Mouse (Mus musculus) cerebellum, adult 11 months (tissue): ENCODE results near the gene Galnt14.
A peak's percentile ranks its signal among the peaks of the same experiment; 100 is the strongest.

Source experiments
- DNase-seq: peaks from one replicate; pipeline ENCODE4 v3.0.0; 2022

Galnt14 gene

DNA sequence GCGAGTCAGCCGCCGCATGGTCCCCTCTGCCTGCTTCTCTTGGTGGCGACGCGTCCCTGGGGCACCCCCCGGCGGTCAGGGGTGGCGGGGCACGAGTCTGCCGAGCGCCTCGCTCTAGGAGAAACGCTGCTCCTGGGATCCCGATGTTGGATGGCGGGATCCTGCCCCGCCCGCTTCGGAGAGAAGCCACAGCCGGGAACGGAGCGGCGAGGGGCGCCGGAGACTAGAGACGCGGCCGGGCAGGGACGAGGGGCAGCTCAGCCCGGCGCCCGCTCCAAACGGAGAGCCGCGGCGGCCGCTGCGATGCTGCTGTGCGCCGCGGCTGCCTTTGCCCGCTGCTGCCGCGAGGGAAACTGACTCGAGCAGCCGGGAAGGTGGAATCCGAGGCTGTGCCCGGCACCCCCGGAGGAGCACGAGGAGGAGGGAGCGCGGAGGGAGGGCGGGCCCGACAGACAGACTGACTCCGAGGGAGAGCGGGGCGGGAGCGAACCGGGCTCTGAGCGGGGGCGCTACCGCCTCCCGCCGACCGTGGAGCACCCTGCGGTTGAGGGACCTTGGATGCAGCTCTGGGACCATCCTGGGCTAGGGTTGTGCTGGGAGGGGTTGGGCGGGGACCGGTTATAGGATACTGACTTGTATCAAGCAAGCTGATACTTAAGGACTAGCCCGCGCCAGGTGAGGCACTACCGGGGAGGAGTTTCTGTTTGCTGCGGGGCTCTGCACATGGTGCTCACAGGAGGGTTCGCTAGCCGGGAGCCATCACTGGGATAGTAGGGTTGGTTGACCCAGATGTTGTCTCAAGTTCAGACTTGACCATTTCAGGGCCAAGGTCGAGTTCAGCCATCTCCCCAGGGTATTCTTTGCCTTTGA, at the start of gene Galnt14:
Galnt14 (minus strand) TSS at position 412 of the 870 bp plus-strand sequence.
- peak; percentile 22 for DNase-seq

DNA sequence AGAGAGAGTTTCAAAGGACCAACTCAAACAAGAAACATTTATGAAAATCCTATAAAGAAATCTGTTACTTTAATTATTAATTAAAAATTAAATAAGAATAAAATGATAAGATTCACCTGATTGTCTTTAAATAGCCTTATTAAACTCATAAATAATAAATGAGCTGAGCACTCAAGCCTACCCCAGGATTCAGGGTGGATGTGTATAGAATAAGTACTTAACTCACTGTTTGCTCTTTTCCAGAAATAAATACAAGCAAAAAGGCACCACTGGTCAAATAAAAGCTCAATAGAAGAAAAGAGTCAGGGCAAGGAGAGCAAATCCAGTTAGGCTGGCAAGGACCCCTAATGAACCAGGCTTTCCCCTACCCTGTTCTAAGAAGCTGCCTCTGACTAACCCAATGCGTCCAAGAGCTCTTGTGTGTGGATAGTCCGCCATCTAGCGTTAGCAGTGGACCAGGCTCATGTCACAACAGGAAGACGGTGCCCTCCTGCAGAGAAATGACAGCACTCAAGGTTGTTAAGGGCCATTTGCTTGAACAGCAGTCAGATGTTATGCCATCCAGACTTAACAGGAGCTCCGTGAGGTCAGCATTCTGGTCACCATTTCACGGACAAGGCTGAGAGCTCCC, 33.5 kb upstream of the Galnt14 start:
- DNase-seq: peak; percentile 63

DNA sequence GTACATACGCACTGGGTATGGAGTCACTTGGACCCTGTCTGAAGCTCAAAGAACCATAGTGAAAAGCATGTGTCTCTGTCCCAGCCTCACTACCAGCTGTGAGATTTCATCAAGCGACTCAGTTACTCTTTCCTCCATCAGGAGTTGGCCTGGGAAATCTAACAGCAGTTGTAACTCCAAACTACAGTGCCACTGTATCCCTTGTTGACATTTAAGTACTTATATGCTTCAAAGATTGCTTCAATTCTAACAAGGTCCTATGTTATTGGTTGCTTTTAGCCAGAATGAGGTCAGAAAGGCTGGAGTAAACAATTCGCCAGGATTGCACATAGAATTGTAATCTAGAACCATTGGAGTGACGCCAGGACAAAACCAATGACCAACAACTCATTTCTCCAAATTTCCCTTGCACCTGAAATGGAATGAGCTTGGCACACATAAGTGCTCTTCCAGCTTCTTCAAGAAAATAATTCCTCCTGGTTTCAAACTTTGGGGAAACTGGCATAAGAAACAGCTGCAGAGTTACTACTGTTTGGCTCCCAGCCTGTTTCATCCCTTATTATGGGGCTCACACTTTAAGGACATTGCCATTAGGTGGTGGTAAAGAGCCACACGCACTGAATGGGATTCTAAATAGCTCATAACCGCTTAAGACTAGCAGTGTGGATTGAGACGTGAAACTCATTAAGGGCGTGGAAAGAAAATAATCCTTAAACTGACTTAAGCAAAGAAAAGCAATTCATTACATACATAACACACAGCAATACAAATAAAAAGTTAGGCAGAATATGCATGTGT, 13.8 kb upstream of the Galnt14 start:
- no peak for DNase-seq

GRCm38 (mm10) chr17:73719021-73719748, 8.9 kb upstream of the Galnt14 start:
- DNase-seq: no peak

DNA sequence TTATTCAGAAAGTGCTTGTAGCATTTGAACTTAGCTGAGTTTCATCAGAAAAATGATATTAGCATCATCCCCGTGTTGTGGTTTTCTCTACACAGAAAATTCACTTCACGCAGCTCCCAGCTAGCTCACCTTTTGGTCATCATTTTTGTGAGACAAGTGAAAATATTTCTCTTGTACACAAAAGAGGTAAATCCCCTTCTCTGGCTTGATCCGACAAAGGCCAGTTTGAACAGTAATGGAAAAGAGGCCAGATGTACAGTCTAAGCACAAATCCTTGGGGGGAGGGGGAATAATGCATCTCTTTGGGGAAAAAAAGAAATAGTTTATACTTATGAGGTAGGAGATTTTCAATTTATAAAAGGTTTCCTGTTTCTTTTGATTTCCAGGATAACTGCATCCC, 6.4 kb upstream of the Galnt14 start:
- no peak for DNase-seq

- DNase-seq: no peak
Measured at GRCm38 (mm10) chr17:73714440-73715221, 4.4 kb upstream of the Galnt14 start.

DNA sequence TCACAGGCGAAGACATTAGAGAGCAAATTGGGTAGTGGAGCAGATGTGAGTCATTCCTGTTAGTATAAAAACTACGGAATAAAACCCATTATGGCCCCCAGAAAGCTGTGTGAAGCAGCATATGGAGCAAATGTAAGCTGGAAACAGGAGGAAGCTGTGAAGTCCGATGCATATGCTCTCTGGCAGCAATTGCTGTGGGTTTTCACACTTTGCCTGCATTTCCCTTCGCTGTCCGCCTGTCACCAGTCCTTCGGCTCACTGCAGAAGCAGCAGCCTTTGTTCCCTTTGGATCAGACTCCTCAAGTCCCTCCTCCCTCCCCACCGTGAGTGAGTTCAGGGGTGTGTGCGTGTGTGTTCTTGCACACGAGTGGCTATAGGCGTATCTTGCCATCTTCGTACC, 3.1 kb upstream of the Galnt14 start:
- DNase-seq: no peak

DNA sequence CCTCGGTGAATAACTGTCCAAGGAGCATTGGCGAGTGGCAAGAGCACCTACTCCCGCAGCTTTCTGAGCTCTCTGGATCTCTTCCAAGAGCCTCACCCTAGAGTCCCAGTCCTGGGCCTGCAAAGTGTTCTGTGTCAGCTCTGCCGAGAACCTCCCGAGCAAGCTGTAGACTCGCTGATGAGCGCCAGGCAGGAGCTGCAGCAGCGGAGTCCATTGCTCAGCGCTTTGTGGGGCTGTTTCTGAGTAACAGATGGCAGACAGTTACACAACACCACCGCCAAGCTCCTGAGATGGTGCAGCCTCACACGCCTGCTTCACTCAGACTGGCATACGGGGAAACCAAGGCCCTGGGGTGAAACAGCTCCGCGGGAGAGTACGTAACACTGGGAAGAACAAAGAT, 1.7 kb upstream of the Galnt14 start:
- DNase-seq: peak; percentile 24

GRCm38 (mm10) chr17:73709131-73710041, 867 bp downstream of the Galnt14 start:
- DNase-seq: peak; percentile 6

- DNase-seq: no peak
Measured at GRCm38 (mm10) chr17:73708451-73708850, 1.8 kb downstream of the Galnt14 start.

- no peak for DNase-seq
Measured at GRCm38 (mm10) chr17:73703571-73703970, 6.7 kb downstream of the Galnt14 start.

DNA sequence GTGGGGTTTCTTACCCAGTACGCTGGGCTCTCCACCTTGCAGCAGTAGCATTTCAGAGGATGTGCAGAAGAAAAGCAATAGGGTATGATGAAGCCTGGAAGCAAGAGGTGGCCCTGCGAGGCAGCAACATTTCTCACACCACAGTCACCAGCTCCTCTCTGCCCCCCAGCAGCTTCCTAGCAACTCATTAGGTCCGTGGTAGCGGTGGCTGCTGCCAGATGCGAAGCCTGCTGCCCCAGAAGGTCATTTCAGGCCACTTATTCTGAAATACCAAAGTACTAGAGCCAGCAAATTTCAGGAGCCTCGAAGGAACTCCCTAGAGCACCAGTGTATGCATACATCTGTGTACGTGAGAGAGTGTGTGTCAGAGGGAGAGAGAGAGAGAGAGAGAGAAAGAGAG, 9.2 kb downstream of the Galnt14 start:
- no peak for DNase-seq

DNA sequence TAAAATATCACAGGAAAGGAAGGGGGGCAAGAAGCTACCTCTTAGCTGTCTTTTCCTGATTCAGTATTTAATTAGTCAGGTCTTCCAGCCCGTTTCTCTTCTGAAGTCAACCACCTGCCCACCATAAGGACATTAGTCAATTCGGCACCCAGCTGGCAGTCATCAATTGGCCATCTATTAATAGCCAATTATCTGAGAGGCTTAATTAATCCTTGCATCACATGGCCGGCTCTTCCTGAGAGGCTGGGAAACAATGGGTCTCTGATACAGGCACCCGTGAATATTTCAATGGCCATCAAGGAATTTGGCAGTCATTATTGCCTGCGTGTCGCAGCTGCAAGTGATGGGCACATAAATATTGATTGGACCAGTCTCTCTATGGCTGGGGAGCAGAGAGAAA, 10.4 kb downstream of the Galnt14 start:
- DNase-seq: no peak

GRCm38 (mm10) chr17:73694206-73694952, 15.9 kb downstream of the Galnt14 start:
- DNase-seq: no peak

DNA sequence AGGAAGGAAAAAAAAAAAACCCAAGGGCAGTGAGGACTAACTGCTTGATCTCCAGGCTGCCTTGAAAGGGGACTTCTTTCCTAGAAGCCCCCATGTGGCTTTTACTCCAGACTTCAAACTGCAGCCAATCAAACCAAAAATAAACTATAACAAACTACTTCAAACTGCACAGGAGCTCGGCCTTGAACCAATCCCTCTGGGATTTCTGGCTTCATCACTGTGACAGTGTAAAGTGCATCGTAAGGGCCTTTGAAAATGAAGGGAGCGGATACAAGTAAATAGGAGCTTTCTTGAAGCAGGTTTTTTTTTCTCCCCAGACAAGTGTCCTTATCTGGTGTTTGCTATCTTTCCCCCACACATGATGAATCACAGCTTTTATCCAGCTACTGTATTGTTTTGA, 22.0 kb downstream of the Galnt14 start:
- no peak for DNase-seq

GRCm38 (mm10) chr17:73686292-73686691, 24.0 kb downstream of the Galnt14 start:
- no peak for DNase-seq

DNA sequence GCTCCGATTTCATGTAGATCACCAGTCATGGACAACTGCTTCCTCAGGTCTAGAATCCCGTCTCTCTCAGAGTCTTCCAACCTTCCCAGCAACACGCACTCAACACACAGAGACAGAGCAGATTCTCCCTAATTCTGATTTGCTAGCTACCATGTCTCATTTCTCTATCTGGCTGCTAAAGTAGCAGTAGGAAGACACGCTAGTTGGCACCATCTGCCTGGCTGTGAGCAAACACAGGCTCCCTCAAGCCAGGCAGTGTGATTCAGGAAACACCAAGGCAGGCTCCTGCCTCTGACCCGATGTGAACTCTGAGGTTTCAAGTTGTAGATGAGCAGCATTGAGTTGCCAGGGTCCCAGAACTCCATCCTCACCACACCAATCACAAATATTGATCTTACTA, 25.5 kb downstream of the Galnt14 start:
- DNase-seq: no peak

GRCm38 (mm10) chr17:73671921-73672320, 38.3 kb downstream of the Galnt14 start:
- DNase-seq: no peak

GRCm38 (mm10) chr17:73670048-73670447, 40.2 kb downstream of the Galnt14 start:
- no peak for DNase-seq

- no peak for DNase-seq
Measured at GRCm38 (mm10) chr17:73668996-73669395, 41.3 kb downstream of the Galnt14 start.
